Mouse (Mus musculus) liver, adult 2 months (tissue): ENCODE data around the gene Igsf3.

Source experiments
- CTCF ChIP-seq: fragments of 200-500 bp; IDR thresholded peaks from 2 replicates; pipeline ENCODE4 v1.5.1; 2011; ENCODE audit warnings: low read depth, low read length, control low read depth
- POLR2A ChIP-seq: fragments of 200-500 bp; IDR thresholded peaks from 2 replicates; pipeline ENCODE4 v1.6.1; 2011; ENCODE audit warnings: low read length, control low read depth; ENCODE audit not compliant: insufficient read depth; ENCODE audit errors: extremely low read depth

- no peak for TF ChIP-seq CTCF
- TF ChIP-seq POLR2A = no peak
These were observed 60.2 kb downstream of the Igsf3 start for GRCm38 (mm10) chr3:101437021-101437563.
